Mouse (Mus musculus): ENCODE results near the gene Suds3. TPM values are rescaled to one million over a fixed set of nuclear protein-coding genes. Genes with fewer than 3 reads are reported as not detected.

Suds3 gene
- polyA plus RNA-seq, 1 experiment, result 89.6 TPM

GRCm38 (mm10) chr5:117143721-117144135, 27.8 kb upstream of the Suds3 start:
- no peak overlapping the region for H3K4me3 ChIP-seq (ENCODE audit: insufficient read depth, low read depth, low read length)
- H3K27ac ChIP-seq (replicated peaks; ENCODE audit: low read depth, low read length), result no peak overlapping the region
- H3K4me1 ChIP-seq (ENCODE audit: control insufficient read depth, insufficient read depth, insufficient read length, low read length), result peaks cover 3% of the 10 kb centered on the region; the same call in 1 of the 2 replicates

- H3K27ac ChIP-seq (replicated peaks; ENCODE audit: low read depth, low read length), result 0 out of 2 replicates have a peak overlapping the region, but pooled peaks have one; percentile 5
- H3K4me3 ChIP-seq (ENCODE audit: insufficient read depth, low read depth, low read length), result no peak overlapping the region
- H3K4me1 ChIP-seq (ENCODE audit: control insufficient read depth, insufficient read depth, insufficient read length, low read length), result peaks cover 7% of the 10 kb centered on the region
Measured at GRCm38 (mm10) chr5:117140374-117140773, 24.5 kb upstream of the Suds3 start.

GRCm38 (mm10) chr5:117139822-117140221, 23.9 kb upstream of the Suds3 start:
- peak overlapping the region; percentile 5; the same call in 1 of the 2 replicates for H3K27ac ChIP-seq (replicated peaks; ENCODE audit: low read depth, low read length)
- H3K4me1 ChIP-seq (ENCODE audit: control insufficient read depth, insufficient read depth, insufficient read length, low read length), result peaks cover 7% of the 10 kb centered on the region
- H3K4me3 ChIP-seq (ENCODE audit: insufficient read depth, low read depth, low read length), result no peak overlapping the region

- Histone ChIP-seq H3K4me3 (ENCODE audit: insufficient read depth, low read depth, low read length) (no peak overlapping the region), H3K4me1 (ENCODE audit: control insufficient read depth, insufficient read depth, insufficient read length, low read length) (peaks cover 11% of the 10 kb centered on the region), H3K27ac (replicated peaks; ENCODE audit: low read depth, low read length) (peak overlapping the region; percentile 68)
Measured at GRCm38 (mm10) chr5:117138295-117138988, 22.5 kb upstream of the Suds3 start.

GRCm38 (mm10) chr5:117137594-117137993, 21.7 kb upstream of the Suds3 start:
- Histone ChIP-seq H3K27ac (replicated peaks; ENCODE audit: low read depth, low read length) (peak overlapping the region; percentile 21; the same call in 1 of the 2 replicates), H3K4me1 (ENCODE audit: control insufficient read depth, insufficient read depth, insufficient read length, low read length) (peaks cover 11% of the 10 kb centered on the region), H3K4me3 (ENCODE audit: insufficient read depth, low read depth, low read length) (no peak overlapping the region)

GRCm38 (mm10) chr5:117137011-117137410, 21.1 kb upstream of the Suds3 start:
- H3K4me3 ChIP-seq (ENCODE audit: insufficient read depth, low read depth, low read length), result no peak overlapping the region
- peaks cover 11% of the 10 kb centered on the region for H3K4me1 ChIP-seq (ENCODE audit: control insufficient read depth, insufficient read depth, insufficient read length, low read length)
- H3K27ac ChIP-seq (replicated peaks; ENCODE audit: low read depth, low read length), result no peak overlapping the region

- Histone ChIP-seq H3K27ac (replicated peaks; ENCODE audit: low read depth, low read length) (no peak overlapping the region), H3K4me1 (ENCODE audit: control insufficient read depth, insufficient read depth, insufficient read length, low read length) (peaks cover 11% of the 10 kb centered on the region), H3K4me3 (ENCODE audit: insufficient read depth, low read depth, low read length) (no peak overlapping the region)
Measured at GRCm38 (mm10) chr5:117136570-117136969, 20.7 kb upstream of the Suds3 start.

GRCm38 (mm10) chr5:117135869-117136268, 20.0 kb upstream of the Suds3 start:
- Histone ChIP-seq H3K27ac (replicated peaks; ENCODE audit: low read depth, low read length) (no peak overlapping the region), H3K4me3 (ENCODE audit: insufficient read depth, low read depth, low read length) (no peak overlapping the region), H3K4me1 (ENCODE audit: control insufficient read depth, insufficient read depth, insufficient read length, low read length) (peaks cover 11% of the 10 kb centered on the region)

GRCm38 (mm10) chr5:117134889-117135456, 19.1 kb upstream of the Suds3 start:
- no peak overlapping the region for H3K4me3 ChIP-seq (ENCODE audit: insufficient read depth, low read depth, low read length)
- peaks cover 8% of the 10 kb centered on the region for H3K4me1 ChIP-seq (ENCODE audit: control insufficient read depth, insufficient read depth, insufficient read length, low read length)
- H3K27ac ChIP-seq (replicated peaks; ENCODE audit: low read depth, low read length), result peak overlapping the region; percentile 6; the same call in 1 of the 2 replicates

GRCm38 (mm10) chr5:117134066-117134888, 18.4 kb upstream of the Suds3 start:
- H3K4me3 ChIP-seq (ENCODE audit: insufficient read depth, low read depth, low read length), result peak overlapping the region; percentile 19
- peaks cover 8% of the 10 kb centered on the region for H3K4me1 ChIP-seq (ENCODE audit: control insufficient read depth, insufficient read depth, insufficient read length, low read length)
- H3K27ac ChIP-seq (replicated peaks; ENCODE audit: low read depth, low read length), result peak overlapping the region; percentile 35

- Histone ChIP-seq H3K4me3 (ENCODE audit: insufficient read depth, low read depth, low read length) (peak overlapping the region; percentile 19; the same call in 1 of the 2 replicates), H3K27ac (replicated peaks; ENCODE audit: low read depth, low read length) (peak overlapping the region; percentile 35), H3K4me1 (ENCODE audit: control insufficient read depth, insufficient read depth, insufficient read length, low read length) (peaks cover 8% of the 10 kb centered on the region)
Measured at GRCm38 (mm10) chr5:117133446-117134065, 17.6 kb upstream of the Suds3 start.

GRCm38 (mm10) chr5:117130726-117131125, 14.8 kb upstream of the Suds3 start:
- H3K27ac ChIP-seq (replicated peaks; ENCODE audit: low read depth, low read length), result no peak overlapping the region
- peaks cover 4% of the 10 kb centered on the region; the same call in 1 of the 2 replicates for H3K4me1 ChIP-seq (ENCODE audit: control insufficient read depth, insufficient read depth, insufficient read length, low read length)
- no peak overlapping the region for H3K4me3 ChIP-seq (ENCODE audit: insufficient read depth, low read depth, low read length)

GRCm38 (mm10) chr5:117127051-117127450, 11.1 kb upstream of the Suds3 start:
- H3K27ac ChIP-seq (replicated peaks; ENCODE audit: low read depth, low read length), result no peak overlapping the region
- H3K4me1 ChIP-seq (ENCODE audit: control insufficient read depth, insufficient read depth, insufficient read length, low read length), result no peaks in the 10 kb centered on the region
- no peak overlapping the region for H3K4me3 ChIP-seq (ENCODE audit: insufficient read depth, low read depth, low read length)

GRCm38 (mm10) chr5:117125482-117126346, 9.8 kb upstream of the Suds3 start:
- Histone ChIP-seq H3K4me3 (ENCODE audit: insufficient read depth, low read depth, low read length) (no peak overlapping the region), H3K4me1 (ENCODE audit: control insufficient read depth, insufficient read depth, insufficient read length, low read length) (no peaks in the 10 kb centered on the region), H3K27ac (replicated peaks; ENCODE audit: low read depth, low read length) (no peak overlapping the region)
